Comparison of ENCODE assay signal across 10 mouse cellular contexts in the genomic region with DNA sequence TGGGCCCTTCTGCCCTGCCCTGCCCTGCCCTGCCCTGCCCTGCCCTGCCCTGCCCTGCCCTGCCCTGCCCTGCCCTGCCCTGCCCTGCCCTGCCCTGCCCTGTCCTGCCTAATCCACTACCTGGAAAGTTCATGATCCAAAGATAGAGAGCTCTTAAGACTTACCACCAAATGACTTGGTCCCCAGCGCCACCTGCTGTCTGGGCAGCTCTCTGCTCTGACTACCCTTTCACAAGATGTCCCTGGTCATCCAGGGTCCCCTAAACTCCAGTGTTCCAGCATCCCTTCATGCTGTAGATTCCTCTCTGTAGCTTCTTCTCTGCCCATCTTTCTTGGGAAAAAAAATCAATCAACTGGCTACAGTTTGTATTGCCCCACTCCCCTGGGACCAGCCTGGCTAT. TPM values are rescaled to one million over a fixed set of nuclear protein-coding genes. Genes with fewer than 3 reads are reported as not detected.
DNase-seq lines count a peak whose midpoint lies in the region; ATAC-seq and TF ChIP-seq lines count a peak whose summit lies in the region.
"Had no signal": no experiment of that assay in that cellular context is flagged by ENCODE, and none has a peak within 500 bp of the region (broad histone marks: within the 10 kb centered on the region; RNA-seq: fewer than 3 reads in every experiment).

No protein-coding gene starts in this region.

- intact Hi-C loops in left cerebral cortex, postnatal 4 days (cut with DNase I) = no loop called here

- no peaks in the 10 kb centered on the region for H3K4me1 ChIP-seq in heart, embryonic 12.5 days (replicated peaks)
- peaks cover 12% of the 10 kb centered on the region; the same call in 1 of the 2 replicates for H3K4me1 ChIP-seq in E14TG2a.4 (replicated peaks; ENCODE audit: low read depth, low read length)
- H3K4me1 ChIP-seq: heart, embryonic 15.5 days; megakaryocyte, embryonic 14.5 days had no signal

- H3K4me2 ChIP-seq in heart, embryonic 12.5 days = no peak overlapping the region
- H3K4me2 ChIP-seq: heart, embryonic 15.5 days had no signal

- ATAC-seq in heart, embryonic 12.5 days (ENCODE audit: insufficient number of reproducible peaks, low FRiP score) = no peak
- ATAC-seq in erythroblast, adult 5-6 weeks (replicated peaks; ENCODE audit: low FRiP score, poor library complexity, severe bottlenecking) = no peak

- H3K9me3 ChIP-seq in heart, embryonic 12.5 days (replicated peaks) = no peaks in the 10 kb centered on the region
- H3K9me3 ChIP-seq in E14TG2a.4 (ENCODE audit: low read length) = no peaks in the 10 kb centered on the region
- H3K9me3 ChIP-seq: heart, embryonic 15.5 days; megakaryocyte, embryonic 14.5 days had no signal

- H3K27ac ChIP-seq in heart, embryonic 12.5 days (ENCODE audit: poor library complexity, severe bottlenecking) = no peak overlapping the region
- H3K27ac ChIP-seq: heart, embryonic 15.5 days had no signal

- TF ChIP-seq CTCF in E14TG2a.4 (conservative IDR thresholded peaks at IDR 0.05; ENCODE audit: low read length) = 0 out of 2 replicates have a peak, but pooled peaks have one; percentile 28

- no peaks in the 10 kb centered on the region for H3K36me3 ChIP-seq in heart, embryonic 12.5 days
- no peaks in the 10 kb centered on the region for H3K36me3 ChIP-seq in E14TG2a.4 (ENCODE audit: insufficient read depth, low read length)
- H3K36me3 ChIP-seq: heart, embryonic 15.5 days had no signal

- 48% methylated on average over 1 of the region's 1 CpGs for WGBS in heart, embryonic 12.5 days

- DNase-seq in heart, postnatal 4 days = peak; percentile 14
- DNase-seq in adrenal gland, postnatal 14 days = peak; percentile 51
- peak; percentile 11 for DNase-seq in forelimb bud, embryonic 11.5 days (ENCODE audit: low read depth, low spot score)
- peak; percentile 32 for DNase-seq in left cerebral cortex, postnatal 4 days
- peak; percentile 47 for DNase-seq in testis, postnatal 10 days (ENCODE audit: low spot score)

- no peaks in the 10 kb centered on the region for H3K27me3 ChIP-seq in heart, embryonic 12.5 days (replicated peaks)
- peaks cover 4% of the 10 kb centered on the region; the same call in 1 of the 2 replicates for H3K27me3 ChIP-seq in E14TG2a.4 (ENCODE audit: insufficient read depth, low read length)
- H3K27me3 ChIP-seq: heart, embryonic 15.5 days; megakaryocyte, embryonic 14.5 days had no signal

- no peak overlapping the region for H3K4me3 ChIP-seq in heart, embryonic 12.5 days
- H3K4me3 ChIP-seq in E14TG2a.4 (replicated peaks; ENCODE audit: low read length) = no peak overlapping the region
- H3K4me3 ChIP-seq: heart, embryonic 15.5 days; megakaryocyte, embryonic 14.5 days had no signal

- no peak overlapping the region for H3K9ac ChIP-seq in heart, embryonic 12.5 days
- H3K9ac ChIP-seq: heart, embryonic 15.5 days had no signal

RNA-seq across cellular contexts. Expression of a gene that starts 31.3 kb away (rescaled TPM):
- total RNA-seq in heart, postnatal 4 days (2021) = not detected
- 0.42 and 0.50 TPM in 2 replicates for polyA plus RNA-seq in heart, embryonic 12.5 days (2016; fragmentation: Nextera tagmentation; extraction: Ambion mirVana)
- total RNA-seq in adrenal gland, postnatal 14 days (2021) = 0.22 and 0.90 TPM in 2 replicates
- total RNA-seq in left cerebral cortex, postnatal 4 days (2021) = 10 to 100 TPM; 24.0 to 25.4 TPM
- total RNA-seq in erythroblast, adult 5-6 weeks (2015; ENCODE audit: low replicate concordance) = not detected in 2 replicates
- 1.5 TPM in 1 of 2 replicates, not detected in the other for total RNA-seq in erythroblast, adult 5-6 weeks (2017; ENCODE audit: low replicate concordance)

Comparison
In these comparisons a context has a peak if more than half of its experiments do, and no peak if none do; other contexts are left out.
1. RNA of a gene that starts 31.3 kb away (total RNA-seq): 24.0 to 25.4 TPM in left cerebral cortex, postnatal 4 days; 1.5 TPM in erythroblast, adult 5-6 weeks, 0.22 to 0.90 TPM in adrenal gland, postnatal 14 days and not detected in heart, postnatal 4 days; every median in the first group is over 4 times any median in the second.
2. Peak in every context shown above with its lines, with median percentiles within 50 percentile points of each other: DNase-seq.